Mouse (Mus musculus) cerebellum, postnatal 10 days (tissue): ENCODE results near the gene Hdgfl3.

Source experiments
- DNase-seq, 2 experiments: peaks; one replicate each; pipeline ENCODE4 v3.0.0; 2021; ENCODE audit warnings: mixed read lengths in 2 of 2

Gene Hdgfl3

GRCm38 (mm10) chr7:81899361-81899760, 34.9 kb downstream of the Hdgfl3 start:
- DNase-seq: no peak

- no peak for DNase-seq
Observed at GRCm38 (mm10) chr7:81885128-81885527, 49.1 kb downstream of the Hdgfl3 start.

DNA sequence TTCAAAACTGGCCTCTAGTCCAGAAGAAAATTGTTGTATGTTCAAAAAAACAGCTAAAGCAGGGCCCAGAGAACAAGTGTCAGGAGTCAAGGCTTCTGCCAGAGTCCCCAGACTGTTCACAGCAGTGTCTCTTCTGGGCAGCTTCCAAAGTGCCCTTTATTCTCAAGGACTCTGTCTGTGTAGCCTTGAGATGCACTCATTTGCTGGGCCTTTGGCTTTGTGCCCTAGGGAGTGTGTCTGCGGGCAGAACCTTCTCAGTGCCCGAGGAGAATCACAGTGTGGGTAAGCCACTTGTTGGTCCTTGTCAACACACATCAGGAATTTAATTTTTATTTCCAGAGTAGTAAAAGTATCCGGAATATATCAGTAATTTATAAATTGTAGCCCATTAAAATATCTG, 52.7 kb downstream of the Hdgfl3 start:
- peak; percentile 53 to 68 for DNase-seq

DNA sequence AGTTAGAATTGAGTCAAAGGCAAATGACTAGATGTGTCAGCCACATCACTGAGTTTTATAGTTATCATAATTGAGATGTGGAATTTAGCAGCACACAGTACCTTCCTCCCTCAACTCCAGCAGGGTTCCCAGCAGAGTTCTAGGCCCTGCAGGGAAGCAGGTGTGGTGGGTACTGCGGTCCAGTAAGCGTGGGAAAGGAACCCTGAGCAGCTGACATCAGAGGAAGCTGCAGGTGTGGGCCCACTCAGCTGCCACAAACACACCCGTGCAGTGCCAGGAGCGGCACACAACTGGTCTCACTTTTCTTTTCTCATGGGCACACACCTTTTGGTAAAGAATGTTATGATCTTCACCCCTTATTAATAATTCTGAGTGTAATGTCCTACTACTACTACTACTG, 53.5 kb downstream of the Hdgfl3 start:
- no peak for DNase-seq

DNA sequence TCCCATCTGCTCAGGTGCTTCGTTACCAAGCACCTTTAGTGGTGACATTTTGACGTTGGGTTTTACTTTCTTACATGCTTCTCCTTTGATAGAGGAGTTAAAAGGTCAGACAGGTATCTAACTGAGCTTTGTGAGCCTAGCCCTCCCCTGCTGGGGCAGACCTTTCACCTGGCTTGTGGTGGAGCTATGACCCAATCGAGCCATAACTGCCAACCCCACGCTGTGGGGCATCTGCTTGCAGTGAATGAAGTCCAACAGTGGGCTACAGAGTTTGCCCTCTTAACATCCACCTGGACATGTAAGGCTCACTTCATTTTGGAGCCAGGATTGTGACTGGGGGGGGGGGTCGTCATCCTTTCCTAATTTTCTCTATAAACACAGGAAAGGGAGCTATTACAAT, 54.0 kb downstream of the Hdgfl3 start:
- peak; percentile 44 to 62 for DNase-seq

GRCm38 (mm10) chr7:81875372-81875771, 58.9 kb downstream of the Hdgfl3 start:
- no peak for DNase-seq

GRCm38 (mm10) chr7:81874636-81875035, 59.6 kb downstream of the Hdgfl3 start:
- peak; percentile 51 to 54 for DNase-seq

DNA sequence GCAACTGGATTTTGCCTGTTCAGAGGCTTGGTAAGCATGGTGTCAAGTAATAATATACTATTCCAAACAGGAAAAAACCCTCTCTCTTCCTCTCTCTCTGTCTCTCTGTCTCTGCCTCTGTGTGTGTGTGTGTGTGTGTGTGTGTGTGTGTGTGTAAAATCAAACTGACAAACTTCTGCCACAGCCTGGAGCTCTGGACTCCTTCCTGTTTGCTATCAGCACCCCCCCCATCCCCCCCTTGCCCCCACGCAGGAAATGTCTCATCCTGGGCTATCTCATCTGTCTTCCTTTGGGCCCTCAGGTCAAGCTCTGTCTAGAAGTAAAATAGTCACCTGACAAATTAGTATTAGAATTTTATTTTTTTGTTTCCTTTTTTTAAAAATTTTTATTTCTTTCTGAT, 60.5 kb downstream of the Hdgfl3 start:
- DNase-seq: no peak

DNA sequence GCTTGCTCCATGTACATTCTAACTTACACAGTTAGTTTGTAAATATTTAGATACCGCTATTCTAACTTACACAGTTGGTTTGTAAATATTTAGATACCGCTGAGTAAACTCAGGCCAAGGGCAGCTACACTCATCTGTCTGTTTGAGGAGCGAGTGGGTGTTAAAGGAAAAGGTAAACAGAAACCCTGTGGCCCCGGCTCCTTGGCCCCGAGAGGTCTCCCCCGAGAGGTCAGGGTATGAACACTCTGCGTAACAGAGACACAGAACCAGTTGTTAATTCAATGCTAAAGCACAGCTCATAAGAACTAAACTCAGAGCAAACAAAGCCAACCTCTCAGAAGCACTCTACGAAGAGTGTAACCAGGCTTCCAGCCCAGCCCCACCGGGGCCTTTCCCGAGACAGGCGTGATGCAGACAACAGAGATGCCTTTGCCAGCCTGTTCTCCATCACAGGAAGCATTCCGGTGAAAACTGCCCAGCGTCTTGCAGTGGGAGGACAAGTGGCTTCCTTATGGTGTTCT, 61.7 kb downstream of the Hdgfl3 start:
- DNase-seq: no peak

DNA sequence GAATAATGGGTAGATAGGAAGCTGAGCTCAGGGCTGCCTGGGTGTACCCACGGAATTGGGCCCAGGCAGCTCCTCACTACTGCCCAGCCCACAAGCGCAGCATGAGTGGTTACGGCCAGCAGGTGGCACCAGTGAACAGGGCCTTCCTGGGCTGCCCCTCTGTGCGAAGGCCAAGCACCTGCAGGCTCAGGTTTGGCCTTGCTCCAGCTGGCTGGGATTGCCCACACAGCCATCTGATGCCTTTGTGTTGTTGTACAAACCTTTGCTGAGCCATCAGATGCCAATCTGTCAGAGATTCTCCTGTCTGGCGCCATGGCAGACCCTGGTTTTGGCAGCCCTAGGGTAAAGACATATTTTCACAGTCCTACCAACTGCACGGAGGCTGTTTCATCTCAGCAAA, 66.1 kb downstream of the Hdgfl3 start:
- DNase-seq: peak; percentile 99 to 100

DNA sequence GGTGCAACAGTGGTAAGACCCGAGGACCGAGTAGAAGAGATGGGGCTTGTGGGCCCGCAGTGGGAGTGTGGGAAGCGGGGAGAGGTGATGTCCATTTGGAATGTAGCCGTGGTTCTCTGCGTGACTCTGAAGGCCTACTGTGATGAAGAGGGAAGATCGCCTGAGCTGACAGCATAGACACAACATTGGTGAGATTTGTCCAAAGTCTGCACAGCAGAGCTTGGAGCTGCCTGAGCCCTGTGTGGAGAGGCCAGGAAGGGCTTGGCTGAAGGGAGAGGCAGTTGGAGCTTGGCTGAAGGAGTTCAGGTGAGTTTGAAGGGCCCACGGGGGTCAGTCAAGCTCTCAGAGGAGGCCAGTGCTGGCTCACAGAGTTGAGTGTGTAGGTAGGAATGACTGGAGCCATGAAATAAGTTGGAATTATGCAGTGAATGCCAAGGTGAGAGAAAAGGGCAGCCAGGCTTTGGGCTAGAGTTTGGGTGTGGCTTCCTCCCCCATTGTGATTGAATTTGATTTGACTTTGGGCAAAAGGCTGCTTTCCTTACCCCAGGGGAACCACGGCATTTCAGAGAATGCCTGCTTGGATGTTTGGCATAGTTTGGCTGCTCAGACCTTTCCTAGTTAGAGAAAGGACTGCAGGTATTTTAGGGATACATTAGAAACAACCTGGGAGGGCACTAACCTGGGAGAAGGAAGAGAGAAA, 66.9 kb downstream of the Hdgfl3 start:
- DNase-seq: no peak

GRCm38 (mm10) chr7:81865937-81866336, 68.3 kb downstream of the Hdgfl3 start:
- DNase-seq: no peak

GRCm38 (mm10) chr7:81864552-81864951, 69.7 kb downstream of the Hdgfl3 start:
- DNase-seq: no peak

GRCm38 (mm10) chr7:81862587-81863583, 71.4 kb downstream of the Hdgfl3 start:
- DNase-seq: no peak

DNA sequence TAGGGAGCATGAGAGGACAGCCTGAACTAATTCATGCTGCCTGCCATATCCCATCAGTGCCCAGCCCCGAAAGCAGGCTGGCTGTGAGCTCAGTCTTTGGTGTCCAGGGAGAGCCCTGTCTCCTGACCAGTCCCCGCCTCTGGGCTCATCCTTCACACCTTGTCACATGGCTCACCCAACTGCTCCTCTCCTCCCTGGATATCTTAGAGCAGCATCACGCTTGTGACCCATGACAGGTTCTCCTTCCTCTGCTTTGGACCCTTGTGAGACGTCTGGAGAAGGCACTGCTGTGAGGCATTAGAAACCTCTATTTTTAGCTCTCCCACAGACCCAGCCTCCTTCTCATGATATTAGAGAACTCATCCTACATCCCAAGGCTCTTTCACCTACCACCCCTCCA, 72.4 kb downstream of the Hdgfl3 start:
- DNase-seq: no peak

- no peak for DNase-seq
Observed at GRCm38 (mm10) chr7:81861461-81861860, 72.8 kb downstream of the Hdgfl3 start.

DNA sequence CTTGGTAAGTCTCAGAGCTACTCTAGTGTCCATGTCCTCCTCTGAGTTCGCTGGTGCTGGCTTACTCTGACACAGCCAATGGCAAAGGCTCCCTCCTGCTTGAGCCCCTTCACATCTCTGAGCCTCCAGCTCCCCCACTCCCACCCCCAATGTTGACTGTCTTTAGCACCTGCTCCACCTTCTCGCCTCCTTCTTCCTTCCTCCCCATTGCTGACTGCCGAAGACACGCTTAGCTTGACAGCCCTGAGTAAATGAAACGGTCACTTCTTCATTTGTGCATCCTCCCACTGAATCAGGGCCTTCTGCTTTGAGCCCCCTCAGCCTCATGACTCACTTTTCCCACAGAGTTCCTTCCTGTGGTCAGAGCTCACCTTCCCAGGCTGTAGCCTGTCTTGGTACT, 73.3 kb downstream of the Hdgfl3 start:
- no peak for DNase-seq

GRCm38 (mm10) chr7:81860071-81860470, 74.2 kb downstream of the Hdgfl3 start:
- DNase-seq: peak in 1 of 2 experiments; percentile 26

- peak; percentile 60 to 69 for DNase-seq
Observed at GRCm38 (mm10) chr7:81858968-81859721, 75.1 kb downstream of the Hdgfl3 start, which contains the start of gene Tm6sf1. TSS of gene Tm6sf1 (plus strand) at chr7:81859001.

GRCm38 (mm10) chr7:81858236-81858635, 76.0 kb downstream of the Hdgfl3 start:
- no peak for DNase-seq

DNA sequence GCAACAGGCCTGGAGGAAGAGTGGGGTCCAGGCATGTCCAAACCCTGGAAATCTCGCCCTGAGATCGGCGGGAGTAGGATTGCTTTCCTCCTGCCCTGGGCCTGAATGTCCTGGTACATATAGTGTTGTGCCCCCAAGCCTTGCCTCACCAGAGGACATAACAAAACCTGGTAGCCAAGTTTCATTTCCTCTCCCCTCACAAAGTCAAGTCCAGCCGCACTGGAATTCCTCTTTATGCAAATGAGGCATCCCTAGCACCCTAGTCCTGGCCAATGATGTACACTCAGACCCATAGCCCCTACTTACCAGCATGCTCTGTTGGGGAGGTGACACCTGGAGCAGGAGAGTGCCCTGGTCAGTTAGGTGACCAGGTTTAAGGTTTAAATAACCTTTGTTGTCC, 78.1 kb downstream of the Hdgfl3 start:
- DNase-seq: no peak

DNA sequence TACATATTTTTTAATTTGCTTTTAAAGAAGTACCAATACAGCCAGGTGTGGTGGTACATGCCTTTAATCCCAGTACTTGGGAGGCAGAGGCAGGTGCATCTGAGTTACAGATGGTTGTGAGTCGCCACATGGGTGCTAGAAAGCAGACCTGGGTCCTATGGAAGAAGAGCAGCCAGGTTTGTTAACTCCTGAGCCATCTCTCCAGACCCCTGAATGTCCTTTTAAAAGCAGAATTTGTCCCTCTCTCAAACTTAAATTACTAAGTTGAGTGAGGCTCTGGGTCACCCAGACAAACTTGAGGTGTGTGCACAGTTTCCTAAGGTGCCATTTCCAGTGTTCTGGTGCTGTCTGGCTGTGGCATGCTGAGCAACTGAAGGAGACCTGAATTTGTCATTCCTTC, 78.6 kb downstream of the Hdgfl3 start, which contains the start of gene Gm10160:
TSS of gene Gm10160 (minus strand) at position 101 of the 400 bp plus-strand sequence.
- DNase-seq: no peak
